Mouse (Mus musculus) right cerebral cortex, adult 18-20 months (tissue): ENCODE results near the gene Adk.

Experiments used
- DNase-seq: peaks from one replicate; pipeline ENCODE4 v3.0.0; 2022; ENCODE audit warnings: mixed read lengths

Adk gene

GRCm38 (mm10) chr14:21278907-21279535, 226.6 kb downstream of the Adk start:
- DNase-seq: no peak

- DNase-seq: no peak
Observed at GRCm38 (mm10) chr14:21280451-21280850, 228.1 kb downstream of the Adk start.

GRCm38 (mm10) chr14:21281506-21281905, 229.1 kb downstream of the Adk start:
- no peak for DNase-seq

GRCm38 (mm10) chr14:21284116-21284515, 231.7 kb downstream of the Adk start:
- no peak for DNase-seq

GRCm38 (mm10) chr14:21284847-21285246, 232.5 kb downstream of the Adk start:
- no peak for DNase-seq

- no peak for DNase-seq
Observed at GRCm38 (mm10) chr14:21286274-21286673, 233.9 kb downstream of the Adk start.

GRCm38 (mm10) chr14:21287726-21288442, 235.5 kb downstream of the Adk start:
- DNase-seq: no peak

GRCm38 (mm10) chr14:21299743-21300142, 247.4 kb downstream of the Adk start:
- no peak for DNase-seq

GRCm38 (mm10) chr14:21304815-21305214, 252.4 kb downstream of the Adk start:
- no peak for DNase-seq

- no peak for DNase-seq
Observed at GRCm38 (mm10) chr14:21308349-21308936, 256.1 kb downstream of the Adk start.

- peak; percentile 61 for DNase-seq
Observed at GRCm38 (mm10) chr14:21310530-21310929, 258.2 kb downstream of the Adk start.

- no peak for DNase-seq
Observed at GRCm38 (mm10) chr14:21313561-21314342, 261.4 kb downstream of the Adk start.

GRCm38 (mm10) chr14:21314466-21314865, 262.1 kb downstream of the Adk start:
- no peak for DNase-seq

- DNase-seq: no peak
Observed at GRCm38 (mm10) chr14:21334826-21335225, 282.5 kb downstream of the Adk start.

- no peak for DNase-seq
Observed at GRCm38 (mm10) chr14:21335691-21336314, 283.4 kb downstream of the Adk start.

GRCm38 (mm10) chr14:21337948-21338347, 285.6 kb downstream of the Adk start:
- no peak for DNase-seq

- DNase-seq: no peak
Observed at GRCm38 (mm10) chr14:21341195-21341594, 288.8 kb downstream of the Adk start.

GRCm38 (mm10) chr14:21342984-21343383, 290.6 kb downstream of the Adk start:
- DNase-seq: no peak

GRCm38 (mm10) chr14:21344896-21345295, 292.5 kb downstream of the Adk start:
- DNase-seq: peak; percentile 19

GRCm38 (mm10) chr14:21348611-21349260, 296.4 kb downstream of the Adk start:
- no peak for DNase-seq

GRCm38 (mm10) chr14:21351646-21352045, 299.3 kb downstream of the Adk start:
- DNase-seq: no peak

- DNase-seq: no peak
Observed at GRCm38 (mm10) chr14:21356286-21356685, 303.9 kb downstream of the Adk start.
